Mouse (Mus musculus): ENCODE results near the gene Gse1. TPM values are rescaled to one million over a fixed set of nuclear protein-coding genes. Genes with fewer than 3 reads are reported as not detected.

Gene Gse1
- total RNA-seq, 4 experiments from 2014 or later, result 71.5 to 78.0 (median 73.1) TPM

GRCm38 (mm10) chr8:120598579-120598978 is 370.3 kb downstream of the Gse1 start:
- DNase-seq (ENCODE audit: low spot score in 2 of 2), result peak; percentile 54 to 92

GRCm38 (mm10) chr8:120599504-120599903 is 371.2 kb downstream of the Gse1 start:
- DNase-seq (ENCODE audit: low spot score in 2 of 2), result peak; percentile 43 to 78

GRCm38 (mm10) chr8:120602672-120603071 is 374.4 kb downstream of the Gse1 start:
- no peak for DNase-seq (ENCODE audit: low spot score in 2 of 2)

GRCm38 (mm10) chr8:120607460-120607859 is 379.2 kb downstream of the Gse1 start:
- no peak for DNase-seq (ENCODE audit: low spot score in 2 of 2)

GRCm38 (mm10) chr8:120607885-120608284 is 379.6 kb downstream of the Gse1 start:
- peak in 1 of 2 experiments; percentile 77 for DNase-seq (ENCODE audit: low spot score in 2 of 2)

GRCm38 (mm10) chr8:120610824-120611223 is 382.6 kb downstream of the Gse1 start:
- DNase-seq (ENCODE audit: low spot score in 2 of 2), result no peak

GRCm38 (mm10) chr8:120614491-120614890 is 386.2 kb downstream of the Gse1 start:
- DNase-seq (ENCODE audit: low spot score in 2 of 2), result no peak

GRCm38 (mm10) chr8:120616663-120617626 is 388.7 kb downstream of the Gse1 start:
- DNase-seq (ENCODE audit: low spot score in 2 of 2), result no peak

GRCm38 (mm10) chr8:120618110-120618509 is 389.9 kb downstream of the Gse1 start:
- DNase-seq (ENCODE audit: low spot score in 2 of 2), result peak in 1 of 2 experiments; percentile 63

GRCm38 (mm10) chr8:120619235-120620180 is 391.3 kb downstream of the Gse1 start:
- peak; percentile 32 to 69 for DNase-seq (ENCODE audit: low spot score in 2 of 2)

GRCm38 (mm10) chr8:120620441-120620840 is 392.2 kb downstream of the Gse1 start:
- DNase-seq (ENCODE audit: low spot score in 2 of 2), result no peak

- DNase-seq (ENCODE audit: low spot score in 2 of 2), result no peak
Measured at GRCm38 (mm10) chr8:120622161-120622560, 393.9 kb downstream of the Gse1 start.

GRCm38 (mm10) chr8:120623608-120624007 is 395.4 kb downstream of the Gse1 start:
- DNase-seq (ENCODE audit: low spot score in 2 of 2), result no peak

GRCm38 (mm10) chr8:120626461-120626860 is 398.2 kb downstream of the Gse1 start:
- DNase-seq (ENCODE audit: low spot score in 2 of 2), result no peak

- peak in 1 of 2 experiments; percentile 59 for DNase-seq (ENCODE audit: low spot score in 2 of 2)
Measured at GRCm38 (mm10) chr8:120627298-120627697, 399.0 kb downstream of the Gse1 start.

GRCm38 (mm10) chr8:120630031-120630430 is 401.8 kb downstream of the Gse1 start:
- no peak for DNase-seq (ENCODE audit: low spot score in 2 of 2)

- DNase-seq (ENCODE audit: low spot score in 2 of 2), result no peak
Measured at GRCm38 (mm10) chr8:120630848-120631247, 402.6 kb downstream of the Gse1 start.

Measured in left cerebral cortex, adult 8-10 months (tissue).